Mouse (Mus musculus) testis, adult 2 months (tissue): ENCODE measurements around the gene H2al1i. TPM values are rescaled to one million over a fixed set of nuclear protein-coding genes. Genes with fewer than 3 reads are reported as not detected.
"Not testable (repeated sequence)": the region's sequence is repeated elsewhere in the genome, so short reads cannot be mapped to it uniquely, and the experiment has no call there.

Source experiments
- H3K27ac ChIP-seq: fragments of 200-500 bp; 2 replicates; pipeline ENCODE4 v1.5.1; 2012; ENCODE audit warnings: low read depth, low read length; ENCODE audit not compliant: control insufficient read depth, insufficient read depth
- H3K27me3 ChIP-seq: fragments of 200-500 bp; 2 replicates; pipeline ENCODE4 v1.6.1; 2012; ENCODE audit warnings: mild to moderate bottlenecking, low read length, moderate library complexity; ENCODE audit not compliant: control insufficient read depth, insufficient read depth
- H3K36me3 ChIP-seq: fragments of 200-500 bp; 2 replicates; pipeline ENCODE4 v1.6.1; 2012; ENCODE audit warnings: mild to moderate bottlenecking, low read length; ENCODE audit not compliant: control insufficient read depth, insufficient read depth
- H3K4me1 ChIP-seq: fragments of 200-500 bp; 2 replicates; pipeline ENCODE4 v1.6.1; 2012; ENCODE audit warnings: low read length; ENCODE audit not compliant: control insufficient read depth, insufficient read depth
- H3K4me3 ChIP-seq: fragments of 200-500 bp; 2 replicates; pipeline ENCODE4 v1.5.1; 2012; ENCODE audit warnings: low read depth, mild to moderate bottlenecking, low read length, moderate library complexity, mixed read lengths; ENCODE audit not compliant: control insufficient read depth
- CTCF ChIP-seq: fragments of 200-500 bp; IDR thresholded peaks from 2 replicates; pipeline ENCODE4 v1.5.1; 2012; ENCODE audit warnings: low read depth, mild to moderate bottlenecking, inconsistent platforms, low read length, moderate library complexity; ENCODE audit not compliant: control insufficient read depth, insufficient read depth, insufficient replicate concordance
- POLR2A ChIP-seq: fragments of 200-500 bp; IDR thresholded peaks from 2 replicates; pipeline ENCODE4 v1.6.1; 2012; ENCODE audit warnings: low read depth, mild to moderate bottlenecking, inconsistent platforms, low read length, moderate library complexity; ENCODE audit not compliant: control insufficient read depth
- polyA plus RNA-seq: library from polyadenylated mRNA; depleted of rRNA; stranded (reverse); fragments of >200 nt; gene quantifications from 2 replicates; pipeline ENCODE4 v1.2.3, GENCODE M21; 2012; rRNA removed

H2al1i gene
- polyA plus RNA-seq, result not detected in 2 replicates

- not testable (repeated sequence) for H3K4me3 ChIP-seq, H3K4me1 ChIP-seq, H3K36me3 ChIP-seq, H3K27ac ChIP-seq, H3K27me3 ChIP-seq
These were observed at the start of gene H2al1i for GRCm38 (mm10) chrX:11324359-11324758. TSS of gene H2al1i (plus strand) at chrX:11324659.

- TF ChIP-seq CTCF (no peak), POLR2A (no peak)
- Histone ChIP-seq H3K27ac (no peak overlapping the region), H3K27me3 (no peaks in the 10 kb centered on the region), H3K4me3 (no peak overlapping the region), H3K36me3 (no peaks in the 10 kb centered on the region), H3K4me1 (no peaks in the 10 kb centered on the region)
These were observed 47.4 kb upstream of the H2al1i start for GRCm38 (mm10) chrX:11277083-11277482.

- Histone ChIP-seq H3K36me3 (no peaks in the 10 kb centered on the region), H3K4me1 (no peaks in the 10 kb centered on the region), H3K27me3 (no peaks in the 10 kb centered on the region), H3K4me3 (no peak overlapping the region), H3K27ac (no peak overlapping the region)
- TF ChIP-seq CTCF (no peak), POLR2A (no peak)
These were observed 43.7 kb upstream of the H2al1i start for GRCm38 (mm10) chrX:11280741-11281140.

- H3K27me3 ChIP-seq, result no peaks in the 10 kb centered on the region
- H3K36me3 ChIP-seq, result no peaks in the 10 kb centered on the region
- TF ChIP-seq POLR2A, result no peak
- TF ChIP-seq CTCF, result no peak
- no peak overlapping the region for H3K4me3 ChIP-seq
- H3K27ac ChIP-seq, result no peak overlapping the region
- H3K4me1 ChIP-seq, result no peaks in the 10 kb centered on the region
These were observed 36.1 kb upstream of the H2al1i start for GRCm38 (mm10) chrX:11288306-11288882.

- H3K4me1 ChIP-seq, result no peaks in the 10 kb centered on the region
- no peak overlapping the region for H3K27ac ChIP-seq
- H3K4me3 ChIP-seq, result no peak overlapping the region
- H3K27me3 ChIP-seq, result no peaks in the 10 kb centered on the region
- TF ChIP-seq POLR2A, result no peak
- no peak for TF ChIP-seq CTCF
- H3K36me3 ChIP-seq, result no peaks in the 10 kb centered on the region
These were observed 35.2 kb upstream of the H2al1i start for GRCm38 (mm10) chrX:11289244-11289643.

- not testable (repeated sequence) for H3K27me3 ChIP-seq, H3K36me3 ChIP-seq, H3K4me1 ChIP-seq, H3K4me3 ChIP-seq, H3K27ac ChIP-seq
These were observed 25.5 kb upstream of the H2al1i start, which contains the start of gene H2al1a for GRCm38 (mm10) chrX:11298957-11299356. TSS of gene H2al1a (plus strand) at chrX:11299257.

- not testable (repeated sequence) for H3K36me3 ChIP-seq, H3K4me3 ChIP-seq, H3K27me3 ChIP-seq, H3K27ac ChIP-seq, H3K4me1 ChIP-seq
These were observed 22.3 kb upstream of the H2al1i start, which contains the start of gene H2al1b for GRCm38 (mm10) chrX:11302132-11302531. TSS of gene H2al1b (plus strand) at chrX:11302432.

GRCm38 (mm10) chrX:11305355-11305754, 19.1 kb upstream of the H2al1i start, which contains the start of gene H2al1c:
TSS of gene H2al1c (plus strand) at chrX:11305655.
- H3K27me3 ChIP-seq, H3K4me1 ChIP-seq, H3K36me3 ChIP-seq, H3K27ac ChIP-seq, H3K4me3 ChIP-seq: not testable (repeated sequence)

- not testable (repeated sequence) for H3K27me3 ChIP-seq, H3K36me3 ChIP-seq, H3K4me3 ChIP-seq, H3K4me1 ChIP-seq, H3K27ac ChIP-seq
These were observed 15.9 kb upstream of the H2al1i start, which contains the start of gene H2al1d for GRCm38 (mm10) chrX:11308524-11308923. TSS of gene H2al1d (plus strand) at chrX:11308824.

GRCm38 (mm10) chrX:11311634-11312033, 12.8 kb upstream of the H2al1i start, which contains the start of gene H2al1e:
TSS of gene H2al1e (plus strand) at chrX:11311934.
- H3K36me3 ChIP-seq, H3K27me3 ChIP-seq, H3K4me3 ChIP-seq, H3K27ac ChIP-seq, H3K4me1 ChIP-seq: not testable (repeated sequence)

- H3K4me1 ChIP-seq, H3K4me3 ChIP-seq, H3K27me3 ChIP-seq, H3K27ac ChIP-seq, H3K36me3 ChIP-seq: not testable (repeated sequence)
These were observed 9.6 kb upstream of the H2al1i start, which contains the start of gene H2al1f for GRCm38 (mm10) chrX:11314858-11315257. TSS of gene H2al1f (plus strand) at chrX:11315158.
